Mouse (Mus musculus): ENCODE data around the gene Trarg1. TPM values are rescaled to one million over a fixed set of nuclear protein-coding genes. Genes with fewer than 3 reads are reported as not detected.

Gene Trarg1
- polyA plus RNA-seq, 1 experiment = 0.10 TPM

Other genes with a start within 250 kb of the Trarg1 start
- 291 and 312 TPM in 2 replicates for gene Abr, start 57.5 kb upstream of the Trarg1 start, polyA plus RNA-seq (2012; rRNA removed)
- 2.5 and 2.6 TPM in 2 replicates for gene Bhlha9, start 7.3 kb upstream of the Trarg1 start, polyA plus RNA-seq (2012; rRNA removed)
- gene Gosr1, start 83.8 kb downstream of the Trarg1 start, polyA plus RNA-seq (2012; rRNA removed) = 27.9 and 28.7 TPM in 2 replicates
- 30.1 and 32.8 TPM in 2 replicates for gene Cpd, start 167.2 kb downstream of the Trarg1 start, polyA plus RNA-seq (2012; rRNA removed)
- 0.11 TPM in 1 of 2 replicates, not detected in the other for gene Tmigd1, start 222.4 kb downstream of the Trarg1 start, polyA plus RNA-seq (2012; rRNA removed)
- 39.8 and 41.7 TPM in 2 replicates for gene Blmh, start 245.0 kb downstream of the Trarg1 start, polyA plus RNA-seq (2012; rRNA removed)